Mouse (Mus musculus): ENCODE measurements around the gene Zfand3.

- no peak for TF ChIP-seq CTCF (IDR thresholded peaks at IDR 0.05; ENCODE audit: borderline replicate concordance, insufficient read depth, low read depth, low read length)
- no peak for TF ChIP-seq POLR2A (IDR thresholded peaks at IDR 0.05; ENCODE audit: borderline replicate concordance, insufficient read depth, low read length)
Observed at GRCm38 (mm10) chr17:29955880-29956279, 48.7 kb upstream of the Zfand3 start.

Measured in cerebellum, adult 2 months (tissue).